Mouse (Mus musculus): Measurements from ENCODE around the gene Gal. TPM values are rescaled to one million over a fixed set of nuclear protein-coding genes. Genes with fewer than 3 reads are reported as not detected.

The Gal gene
- polyA plus RNA-seq, 1 experiment from 2014 or later, result 7.5 TPM

DNA sequence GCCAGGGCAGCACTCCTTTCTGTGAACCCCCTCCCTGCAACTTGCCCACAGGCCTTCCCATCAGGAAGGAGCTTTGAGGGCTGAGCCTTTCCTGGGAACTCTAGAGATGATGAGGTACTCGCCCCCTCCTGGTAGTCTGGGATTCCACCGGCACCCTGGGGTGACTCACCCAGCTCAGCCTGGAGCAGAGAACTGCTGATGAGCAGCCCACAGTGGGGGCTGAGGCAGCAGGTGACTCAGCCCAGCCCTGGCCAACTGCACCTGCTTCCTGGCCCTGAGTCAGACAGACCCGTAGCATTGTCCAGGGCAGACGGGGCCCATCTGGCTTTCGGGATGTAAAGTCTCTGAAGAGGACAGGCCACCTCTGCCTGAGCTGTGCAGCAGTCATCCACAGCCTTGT is 4.9 kb upstream of the Gal start:
- Histone ChIP-seq H3K4me1 (replicated peaks) (peaks cover 5% of the 10 kb centered on the region), H3K4me2 (no peak overlapping the region), H3K9ac (no peak overlapping the region), H3K27me3 (peaks cover 21% of the 10 kb centered on the region), H3K36me3 (no peaks in the 10 kb centered on the region), H3K9me3 (replicated peaks) (no peaks in the 10 kb centered on the region), H3K4me3 (no peak overlapping the region), H3K27ac (no peak overlapping the region)
- ATAC-seq (replicated peaks; ENCODE audit: insufficient number of reproducible peaks, insufficient read depth, low FRiP score, low read depth), result no peak
- WGBS, result 36% methylated on average over 5 of the region's 5 CpGs

DNA sequence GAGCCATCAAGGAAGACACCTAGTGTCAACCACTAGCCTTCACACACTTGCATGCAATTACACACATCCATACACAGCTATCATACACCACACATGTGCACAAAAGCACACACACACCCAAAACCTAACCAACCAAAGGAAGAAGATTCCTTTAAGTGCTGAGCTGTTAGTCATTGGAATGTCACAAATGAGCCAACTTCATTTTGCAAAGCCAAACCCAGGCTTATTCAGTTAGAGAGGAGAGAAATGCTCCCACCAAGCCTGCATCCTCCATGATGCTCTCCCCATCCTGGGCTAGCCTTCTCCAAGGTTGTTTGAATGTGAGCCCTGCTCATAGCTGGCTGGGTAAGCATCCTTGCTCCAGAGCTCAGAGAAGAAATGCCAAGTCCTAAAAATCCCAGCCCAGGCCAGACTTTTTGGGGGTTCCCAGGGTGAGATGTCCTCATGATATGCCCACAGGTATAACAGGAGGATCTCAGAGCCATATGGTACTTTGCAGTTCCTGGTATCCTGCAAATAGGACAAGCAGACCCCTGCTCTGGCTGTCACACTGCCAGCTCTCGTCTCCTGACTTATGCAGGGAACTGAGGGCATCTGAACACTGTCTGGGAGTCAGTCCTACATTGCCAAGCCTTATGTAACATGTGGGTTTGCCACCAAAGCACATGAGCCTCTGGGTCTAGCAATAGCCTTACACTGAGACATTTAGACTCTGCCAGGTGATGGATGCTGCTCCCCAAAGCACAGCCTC is 8.6 kb downstream of the Gal start:
- WGBS, result 50% methylated on average over 1 of the region's 1 CpGs
- H3K4me1 ChIP-seq (replicated peaks), result peaks cover 16% of the 10 kb centered on the region
- no peak overlapping the region for H3K27ac ChIP-seq
- no peak overlapping the region for H3K4me2 ChIP-seq
- H3K9me3 ChIP-seq (replicated peaks), result no peaks in the 10 kb centered on the region
- ATAC-seq (replicated peaks; ENCODE audit: insufficient number of reproducible peaks, insufficient read depth, low FRiP score, low read depth), result no peak
- H3K4me3 ChIP-seq, result no peak overlapping the region
- H3K9ac ChIP-seq, result no peak overlapping the region
- no peaks in the 10 kb centered on the region for H3K36me3 ChIP-seq
- H3K27me3 ChIP-seq, result peaks cover 7% of the 10 kb centered on the region

DNA sequence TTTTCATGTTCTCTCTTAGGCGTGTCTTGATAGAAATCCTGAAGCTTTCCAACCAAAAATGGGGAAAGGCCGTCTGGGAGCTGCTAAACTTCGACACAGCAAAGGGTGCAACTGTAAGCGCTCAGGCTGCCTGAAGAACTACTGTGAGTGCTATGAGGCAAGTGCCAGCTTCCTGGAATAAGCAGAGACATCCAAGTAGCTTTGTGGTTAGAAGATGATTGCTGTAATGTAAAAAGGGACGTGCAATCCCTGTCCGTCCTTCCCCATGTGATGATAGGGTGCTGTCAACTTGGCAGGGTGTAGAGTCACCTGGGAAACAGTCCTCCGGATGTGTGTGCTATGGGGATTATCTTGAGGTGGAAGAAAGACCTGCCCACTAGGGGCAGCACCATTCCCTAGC is 10.3 kb downstream of the Gal start:
- Histone ChIP-seq H3K9ac (no peak overlapping the region), H3K4me2 (no peak overlapping the region), H3K27me3 (no peaks in the 10 kb centered on the region; the same call in 1 of the 2 replicates), H3K27ac (no peak overlapping the region), H3K36me3 (no peaks in the 10 kb centered on the region), H3K9me3 (replicated peaks) (no peaks in the 10 kb centered on the region), H3K4me1 (replicated peaks) (peaks cover 16% of the 10 kb centered on the region), H3K4me3 (no peak overlapping the region)
- no peak for ATAC-seq (replicated peaks; ENCODE audit: insufficient number of reproducible peaks, insufficient read depth, low FRiP score, low read depth)
- 84% methylated on average over 7 of the region's 7 CpGs for WGBS

GRCm38 (mm10) chr19:3402390-3402789 is 12.0 kb downstream of the Gal start:
- H3K36me3 ChIP-seq, result no peaks in the 10 kb centered on the region
- no peaks in the 10 kb centered on the region for H3K27me3 ChIP-seq
- no peak overlapping the region for H3K4me3 ChIP-seq
- H3K4me2 ChIP-seq, result peak overlapping the region; percentile 15; the same call in 1 of the 2 replicates
- H3K9me3 ChIP-seq (replicated peaks), result no peaks in the 10 kb centered on the region
- H3K4me1 ChIP-seq (replicated peaks), result peaks cover 16% of the 10 kb centered on the region
- H3K9ac ChIP-seq, result no peak overlapping the region
- 49% methylated on average over 6 of the region's 6 CpGs for WGBS
- ATAC-seq (replicated peaks; ENCODE audit: insufficient number of reproducible peaks, insufficient read depth, low FRiP score, low read depth), result no peak
- no peak overlapping the region for H3K27ac ChIP-seq

GRCm38 (mm10) chr19:3401943-3402342 is 12.4 kb downstream of the Gal start:
- peak; percentile 73 for ATAC-seq (replicated peaks; ENCODE audit: insufficient number of reproducible peaks, insufficient read depth, low FRiP score, low read depth)
- H3K9me3 ChIP-seq (replicated peaks), result no peaks in the 10 kb centered on the region
- 34% methylated on average over 7 of the region's 7 CpGs for WGBS
- H3K4me3 ChIP-seq, result no peak overlapping the region
- no peaks in the 10 kb centered on the region for H3K27me3 ChIP-seq
- no peak overlapping the region for H3K9ac ChIP-seq
- H3K4me1 ChIP-seq (replicated peaks), result peaks cover 16% of the 10 kb centered on the region
- peak overlapping the region; percentile 15; the same call in 1 of the 2 replicates for H3K4me2 ChIP-seq
- H3K27ac ChIP-seq, result no peak overlapping the region
- no peaks in the 10 kb centered on the region for H3K36me3 ChIP-seq

- Histone ChIP-seq H3K27ac (no peak overlapping the region), H3K27me3 (no peaks in the 10 kb centered on the region), H3K9ac (no peak overlapping the region), H3K9me3 (replicated peaks) (no peaks in the 10 kb centered on the region), H3K4me2 (peak overlapping the region; percentile 15; the same call in 1 of the 2 replicates), H3K36me3 (no peaks in the 10 kb centered on the region), H3K4me3 (no peak overlapping the region), H3K4me1 (replicated peaks) (peaks cover 16% of the 10 kb centered on the region)
- WGBS, result 63% methylated on average over 7 of the region's 7 CpGs
- ATAC-seq (replicated peaks; ENCODE audit: insufficient number of reproducible peaks, insufficient read depth, low FRiP score, low read depth), result no peak
Observed at GRCm38 (mm10) chr19:3401504-3401903, 12.8 kb downstream of the Gal start.

GRCm38 (mm10) chr19:3400057-3400456 is 14.3 kb downstream of the Gal start:
- H3K4me2 ChIP-seq, result no peak overlapping the region
- WGBS, result 89% methylated on average over 4 of the region's 4 CpGs

DNA sequence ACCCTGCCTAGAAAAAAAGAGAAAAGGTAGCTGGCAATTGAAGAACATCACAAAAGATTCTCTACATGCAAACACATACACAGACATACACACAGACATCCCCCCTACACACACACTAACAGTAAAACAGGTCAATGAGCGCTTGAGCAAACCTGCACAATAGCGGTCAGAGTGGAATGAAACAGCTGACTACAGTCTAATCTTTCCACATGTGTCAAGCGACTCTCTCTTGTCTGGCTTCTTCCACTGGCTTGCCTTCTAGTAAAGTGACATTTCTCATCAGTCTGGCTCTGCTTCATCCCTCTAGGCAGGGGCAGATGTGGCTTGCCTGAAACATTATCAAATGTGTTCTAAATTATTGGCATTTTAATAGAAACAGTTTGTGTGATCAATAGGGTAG is 20.1 kb downstream of the Gal start:
- Histone ChIP-seq H3K9ac (no peak overlapping the region), H3K4me1 (replicated peaks) (peaks cover 12% of the 10 kb centered on the region), H3K36me3 (no peaks in the 10 kb centered on the region), H3K27me3 (no peaks in the 10 kb centered on the region), H3K9me3 (replicated peaks) (peaks cover 4% of the 10 kb centered on the region; the same call in 1 of the 2 replicates), H3K4me3 (no peak overlapping the region), H3K4me2 (no peak overlapping the region), H3K27ac (no peak overlapping the region)
- no peak for ATAC-seq (replicated peaks; ENCODE audit: insufficient number of reproducible peaks, insufficient read depth, low FRiP score, low read depth)
- WGBS, result 56% methylated on average over 3 of the region's 3 CpGs

More at GRCm38 (mm10) chr19:3400057-3400456, 14.3 kb downstream of the Gal start:
- Histone ChIP-seq H3K36me3 (no peaks in the 10 kb centered on the region), H3K9ac (no peak overlapping the region), H3K4me3 (no peak overlapping the region), H3K9me3 (replicated peaks) (no peaks in the 10 kb centered on the region), H3K27ac (no peak overlapping the region), H3K4me1 (replicated peaks) (peaks cover 16% of the 10 kb centered on the region), H3K27me3 (no peaks in the 10 kb centered on the region)
- no peak for ATAC-seq (replicated peaks; ENCODE audit: insufficient number of reproducible peaks, insufficient read depth, low FRiP score, low read depth)

DNA sequence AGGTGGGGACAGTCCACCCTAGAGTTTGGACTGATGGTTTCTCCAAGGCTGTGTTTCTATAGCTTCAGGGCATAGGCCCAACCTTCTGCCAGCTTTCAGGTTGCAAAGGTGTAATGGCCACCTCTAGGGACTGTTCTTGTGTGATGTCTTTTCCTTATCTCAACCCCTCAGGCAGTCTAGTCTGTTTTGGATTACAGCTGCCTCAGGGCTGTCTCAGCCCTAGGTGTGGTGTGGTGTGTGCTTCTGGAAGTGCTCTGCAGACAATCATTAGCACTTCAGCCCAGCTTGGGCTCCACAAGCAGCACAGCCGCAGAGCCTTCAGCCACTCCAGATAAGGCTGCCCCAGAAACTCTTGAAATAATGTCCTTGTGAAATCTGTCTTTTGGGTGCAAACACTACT is 22.0 kb downstream of the Gal start:
- no peak overlapping the region for H3K4me3 ChIP-seq
- 20% methylated on average over 1 of the region's 1 CpGs for WGBS
- H3K9me3 ChIP-seq (replicated peaks), result peaks cover 4% of the 10 kb centered on the region; the same call in 1 of the 2 replicates
- no peaks in the 10 kb centered on the region for H3K36me3 ChIP-seq
- no peaks in the 10 kb centered on the region for H3K27me3 ChIP-seq
- H3K4me2 ChIP-seq, result no peak overlapping the region
- no peak for ATAC-seq (replicated peaks; ENCODE audit: insufficient number of reproducible peaks, insufficient read depth, low FRiP score, low read depth)
- peak overlapping the region; percentile 24 for H3K27ac ChIP-seq
- peaks cover 20% of the 10 kb centered on the region for H3K4me1 ChIP-seq (replicated peaks)
- no peak overlapping the region for H3K9ac ChIP-seq

DNA sequence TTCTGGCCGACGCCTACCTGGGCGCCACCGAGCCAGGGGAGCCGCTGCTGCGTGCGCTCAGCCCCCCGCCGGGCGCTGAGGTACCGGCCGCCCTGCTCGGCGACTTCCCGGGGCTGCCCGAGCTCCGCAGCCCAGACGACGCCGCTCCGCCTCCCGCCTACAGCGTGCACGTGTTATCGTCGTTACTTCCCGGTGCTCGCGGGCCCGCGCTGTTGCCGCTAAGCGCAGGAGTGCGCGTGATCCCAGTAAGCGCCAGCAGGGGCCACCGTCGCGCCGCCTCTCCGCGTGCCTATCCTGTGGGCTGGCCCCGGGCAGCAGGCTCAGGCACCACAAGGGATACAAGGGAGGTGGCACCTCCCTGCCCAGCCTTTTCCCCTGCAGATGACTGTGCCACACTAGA is 25.3 kb downstream of the Gal start:
- Histone ChIP-seq H3K27ac (0 out of 2 replicates have a peak overlapping the region, but pooled peaks have one; percentile 49), H3K4me3 (peak overlapping the region; percentile 53), H3K9ac (peak overlapping the region; percentile 56), H3K36me3 (peaks cover 21% of the 10 kb centered on the region), H3K4me1 (replicated peaks) (peaks cover 20% of the 10 kb centered on the region), H3K4me2 (peak overlapping the region; percentile 98), H3K9me3 (replicated peaks) (peaks cover 4% of the 10 kb centered on the region; the same call in 1 of the 2 replicates), H3K27me3 (no peaks in the 10 kb centered on the region)
- under 1% methylated on average over 35 of the region's 43 CpGs for WGBS
- peak; percentile 92 for ATAC-seq (replicated peaks; ENCODE audit: insufficient number of reproducible peaks, insufficient read depth, low FRiP score, low read depth)

- Histone ChIP-seq H3K9ac (peak within 1 kb of the TSS; percentile 56), H3K4me1 (replicated peaks) (peaks cover 20% of the 10 kb centered on the region), H3K9me3 (replicated peaks) (peaks cover 4% of the 10 kb centered on the region; the same call in 1 of the 2 replicates), H3K36me3 (peaks cover 26% of the 10 kb centered on the region), H3K4me3 (peak within 1 kb of the TSS; percentile 53), H3K4me2 (peak within 1 kb of the TSS; percentile 98), H3K27ac (0 out of 2 replicates have a peak within 1 kb of the TSS, but pooled peaks have one; percentile 49), H3K27me3 (no peaks in the 10 kb centered on the region)
- WGBS, result 1% methylated on average over 33 of the region's 33 CpGs
- ATAC-seq (replicated peaks; ENCODE audit: insufficient number of reproducible peaks, insufficient read depth, low FRiP score, low read depth), result peak; percentile 85
Observed at GRCm38 (mm10) chr19:3388629-3389057, 25.7 kb downstream of the Gal start, which contains the start of gene Tesmin. Tesmin (plus strand) TSS chr19:3388857.

Data from heart, embryonic 15.5 days (tissue).